ENCODE assay signal across 25 mouse cellular contexts in genomic region chr1:91206873-91207272, GRCm38 (mm10). TPM values are rescaled to one million over a fixed set of nuclear protein-coding genes. Genes with fewer than 3 reads are reported as not detected.
A peak's percentile ranks its signal among the peaks of the same experiment; 100 is the strongest.
DNase-seq lines count a peak whose midpoint lies in the region; ATAC-seq and TF ChIP-seq lines count a peak whose summit lies in the region.
"Had no signal": no experiment of that assay in that cellular context is flagged by ENCODE, and none has a peak within 500 bp of the region (broad histone marks: within the 10 kb centered on the region; RNA-seq: fewer than 3 reads in every experiment).

No protein-coding gene starts in this region.

- no peak overlapping the region for H3K4me3 ChIP-seq in forebrain, postnatal 0 days (ENCODE audit: low read depth, low read length)
- no peak overlapping the region for H3K4me3 ChIP-seq in forebrain, embryonic 12.5 days (replicated peaks)
- no peak overlapping the region for H3K4me3 ChIP-seq in neural tube, embryonic 15.5 days (replicated peaks)
- H3K4me3 ChIP-seq in olfactory bulb, adult 2 months (ENCODE audit: insufficient read depth, low read depth, low read length) = no peak overlapping the region
- H3K4me3 ChIP-seq in kidney, embryonic 14.5 days (ENCODE audit: low read length) = no peak overlapping the region
- H3K4me3 ChIP-seq: embryonic facial prominence, embryonic 10.5 days; hindbrain, embryonic 15.5 days; intestine, embryonic 15.5 days; limb, embryonic 15.5 days; liver, embryonic 15.5 days; myocyte; stomach, embryonic 15.5 days had no signal

- TF ChIP-seq CTCF in forebrain, postnatal 0 days (IDR thresholded peaks at IDR 0.05; ENCODE audit: low read depth) = no peak
- TF ChIP-seq CTCF in olfactory bulb, adult 2 months (IDR thresholded peaks at IDR 0.05; ENCODE audit: insufficient read depth, low read depth, low read length) = no peak

- no peaks in the 10 kb centered on the region for H3K27me3 ChIP-seq in forebrain, postnatal 0 days (ENCODE audit: insufficient read depth, low read length)
- no peaks in the 10 kb centered on the region for H3K27me3 ChIP-seq in forebrain, embryonic 12.5 days
- no peaks in the 10 kb centered on the region for H3K27me3 ChIP-seq in neural tube, embryonic 15.5 days (replicated peaks)
- no peaks in the 10 kb centered on the region for H3K27me3 ChIP-seq in kidney, embryonic 14.5 days (ENCODE audit: control insufficient read depth, insufficient read depth, low read length)
- H3K27me3 ChIP-seq: hindbrain, embryonic 15.5 days; intestine, embryonic 15.5 days; limb, embryonic 15.5 days; liver, embryonic 15.5 days; stomach, embryonic 15.5 days had no signal

- peak overlapping the region; percentile 73 for H3K27ac ChIP-seq in forebrain, postnatal 0 days (ENCODE audit: low read depth, low read length)
- H3K27ac ChIP-seq in forebrain, embryonic 12.5 days = no peak overlapping the region
- peak overlapping the region; percentile 45; the same call in 1 of the 2 replicates for H3K27ac ChIP-seq in neural tube, embryonic 15.5 days (replicated peaks)
- H3K27ac ChIP-seq in olfactory bulb, adult 2 months (ENCODE audit: insufficient read depth, low read depth, low read length) = peak overlapping the region; percentile 43
- H3K27ac ChIP-seq in kidney, embryonic 14.5 days (ENCODE audit: low read depth, low read length) = no peak overlapping the region
- H3K27ac ChIP-seq: embryonic facial prominence, embryonic 10.5 days; hindbrain, embryonic 15.5 days; intestine, embryonic 15.5 days; limb, embryonic 15.5 days; liver, embryonic 15.5 days; stomach, embryonic 15.5 days had no signal

- no peaks in the 10 kb centered on the region for H3K9me3 ChIP-seq in forebrain, postnatal 0 days (ENCODE audit: low read length)
- no peaks in the 10 kb centered on the region for H3K9me3 ChIP-seq in forebrain, embryonic 12.5 days
- H3K9me3 ChIP-seq in neural tube, embryonic 15.5 days (replicated peaks) = no peaks in the 10 kb centered on the region
- no peaks in the 10 kb centered on the region for H3K9me3 ChIP-seq in kidney, embryonic 14.5 days (ENCODE audit: control insufficient read depth, low read length)
- H3K9me3 ChIP-seq: embryonic facial prominence, embryonic 10.5 days; hindbrain, embryonic 15.5 days; intestine, embryonic 15.5 days; limb, embryonic 15.5 days; liver, embryonic 15.5 days; stomach, embryonic 15.5 days had no signal

- peak; percentile 64 for ATAC-seq in forebrain, postnatal 0 days
- ATAC-seq in forebrain, embryonic 12.5 days (ENCODE audit: low FRiP score) = no peak
- ATAC-seq in neural tube, embryonic 15.5 days (ENCODE audit: low FRiP score) = no peak
- ATAC-seq in megakaryocyte-erythroid progenitor cell, adult 5-6 weeks (replicated peaks; ENCODE audit: low FRiP score, low TSS enrichment, poor library complexity, severe bottlenecking) = no peak
- ATAC-seq in kidney, embryonic 14.5 days (ENCODE audit: low FRiP score, low TSS enrichment) = no peak

- no peak overlapping the region for H3K4me2 ChIP-seq in forebrain, postnatal 0 days (ENCODE audit: low read depth)
- H3K4me2 ChIP-seq in forebrain, embryonic 12.5 days = no peak overlapping the region
- no peak overlapping the region for H3K4me2 ChIP-seq in neural tube, embryonic 15.5 days
- H3K4me2 ChIP-seq in kidney, embryonic 14.5 days (replicated peaks; ENCODE audit: low read depth, low read length) = no peak overlapping the region
- H3K4me2 ChIP-seq: hindbrain, embryonic 15.5 days; intestine, embryonic 15.5 days; limb, embryonic 15.5 days; liver, embryonic 15.5 days; stomach, embryonic 15.5 days had no signal

- TF ChIP-seq POLR2A in olfactory bulb, adult 2 months (IDR thresholded peaks at IDR 0.05; ENCODE audit: insufficient read depth, low read depth, low read length) = no peak

- peaks cover 25% of the 10 kb centered on the region for H3K4me1 ChIP-seq in forebrain, postnatal 0 days (ENCODE audit: insufficient read depth)
- no peaks in the 10 kb centered on the region for H3K4me1 ChIP-seq in forebrain, embryonic 12.5 days
- H3K4me1 ChIP-seq in neural tube, embryonic 15.5 days = peaks cover 37% of the 10 kb centered on the region
- peaks cover 58% of the 10 kb centered on the region for H3K4me1 ChIP-seq in olfactory bulb, adult 2 months (ENCODE audit: control insufficient read depth, insufficient read depth, low read length)
- H3K4me1 ChIP-seq in kidney, embryonic 14.5 days (ENCODE audit: control insufficient read depth, insufficient read depth, low read length) = no peaks in the 10 kb centered on the region
- H3K4me1 ChIP-seq: liver, embryonic 15.5 days; stomach, embryonic 15.5 days had no signal

- H3K9ac ChIP-seq in forebrain, postnatal 0 days = no peak overlapping the region
- H3K9ac ChIP-seq in forebrain, embryonic 12.5 days = no peak overlapping the region
- no peak overlapping the region for H3K9ac ChIP-seq in neural tube, embryonic 15.5 days (replicated peaks)
- H3K9ac ChIP-seq in kidney, embryonic 14.5 days (ENCODE audit: low read depth, low read length) = no peak overlapping the region
- H3K9ac ChIP-seq: hindbrain, embryonic 15.5 days; intestine, embryonic 15.5 days; limb, embryonic 15.5 days; liver, embryonic 15.5 days; stomach, embryonic 15.5 days had no signal

- DNase-seq in forebrain, postnatal 0 days = peak; percentile 79
- DNase-seq in neural tube, embryonic 10.5 days (ENCODE audit: extremely low spot score, low spot score) = no peak
- peak; percentile 49 for DNase-seq in brain, embryonic 18.5 days (ENCODE audit: low read depth, low spot score)
- DNase-seq: adrenal gland, postnatal 14 days; cerebellum, adult 2 months; cerebellum, postnatal 36 days; gastrocnemius, postnatal 14 days; heart, adult 18-20 months; heart, postnatal 36 days; kidney, adult 9 months; kidney, postnatal 4 days; midbrain, embryonic 14.5 days had no signal

- no peaks in the 10 kb centered on the region for H3K36me3 ChIP-seq in forebrain, postnatal 0 days (ENCODE audit: insufficient read depth)
- H3K36me3 ChIP-seq in forebrain, embryonic 12.5 days (replicated peaks) = no peaks in the 10 kb centered on the region
- H3K36me3 ChIP-seq in neural tube, embryonic 15.5 days = no peaks in the 10 kb centered on the region
- H3K36me3 ChIP-seq in kidney, embryonic 14.5 days (ENCODE audit: control insufficient read depth, insufficient read depth, low read length) = no peaks in the 10 kb centered on the region
- H3K36me3 ChIP-seq: embryonic facial prominence, embryonic 10.5 days; hindbrain, embryonic 15.5 days; intestine, embryonic 15.5 days; limb, embryonic 15.5 days; liver, embryonic 15.5 days; stomach, embryonic 15.5 days had no signal

- 36% methylated on average over 5 of the region's 5 CpGs for WGBS in forebrain, postnatal 0 days
- WGBS in forebrain, embryonic 12.5 days = 83% methylated on average over 5 of the region's 5 CpGs
- 57% methylated on average over 5 of the region's 5 CpGs for WGBS in neural tube, embryonic 15.5 days
- WGBS in olfactory bulb, adult 2 months = 31% methylated on average over 5 of the region's 5 CpGs
- WGBS in kidney, embryonic 14.5 days = 61% methylated on average over 5 of the region's 5 CpGs

RNA-seq across cellular contexts. Expression of gene Ramp1, which starts 27.3 kb away (rescaled TPM):
- total RNA-seq in forebrain, postnatal 0 days (2014; rRNA removed) = 14.4 and 16.8 TPM in 2 replicates
- 21.3 and 23.2 TPM in 2 replicates for polyA plus RNA-seq in forebrain, postnatal 0 days (2015; fragmentation: Nextera tagmentation; extraction: Ambion mirVana)
- 0.10 and 0.26 TPM in 2 replicates for polyA plus RNA-seq in forebrain, embryonic 12.5 days (2016; fragmentation: Nextera tagmentation; extraction: Ambion mirVana)
- 16.1 and 21.3 TPM in 2 replicates for polyA plus RNA-seq in neural tube, embryonic 15.5 days (2015; fragmentation: Nextera tagmentation; extraction: Ambion mirVana)
- not detected in 2 replicates for polyA plus RNA-seq in olfactory bulb, adult 2 months (2012; ENCODE audit: insufficient read depth, insufficient read length, low replicate concordance, missing spikeins)
- 18.7 and 24.7 TPM in 2 replicates for total RNA-seq in megakaryocyte-erythroid progenitor cell, adult 5-6 weeks (2014; fragmentation: Nextera tagmentation)
- total RNA-seq in megakaryocyte-erythroid progenitor cell, adult 5-6 weeks (2017) = 28.4 and 48.3 TPM in 2 replicates
- 1.1 and 1.2 TPM in 2 replicates for polyA plus RNA-seq in kidney, embryonic 14.5 days (2014; fragmentation: Nextera tagmentation; extraction: Ambion mirVana)
- total RNA-seq: CH12.LX had no signal

RNA-seq across cellular contexts. Expression of gene Ube2f, which starts 43.2 kb away (rescaled TPM):
- 38.1 and 38.7 TPM in 2 replicates for total RNA-seq in forebrain, postnatal 0 days (2014; rRNA removed)
- 44.1 and 45.3 TPM in 2 replicates for polyA plus RNA-seq in forebrain, postnatal 0 days (2015; fragmentation: Nextera tagmentation; extraction: Ambion mirVana)
- polyA plus RNA-seq in forebrain, embryonic 12.5 days (2016; fragmentation: Nextera tagmentation; extraction: Ambion mirVana) = 75.9 and 78.9 TPM in 2 replicates
- 58.6 and 63.2 TPM in 2 replicates for polyA plus RNA-seq in neural tube, embryonic 15.5 days (2015; fragmentation: Nextera tagmentation; extraction: Ambion mirVana)
- polyA plus RNA-seq in olfactory bulb, adult 2 months (2012; ENCODE audit: insufficient read depth, insufficient read length, low replicate concordance, missing spikeins) = not detected in 2 replicates
- total RNA-seq in megakaryocyte-erythroid progenitor cell, adult 5-6 weeks (2014; fragmentation: Nextera tagmentation) = 69.5 and 73.1 TPM in 2 replicates
- total RNA-seq in megakaryocyte-erythroid progenitor cell, adult 5-6 weeks (2017) = 44.1 and 62.4 TPM in 2 replicates
- 72.4 and 80.5 TPM in 2 replicates for polyA plus RNA-seq in kidney, embryonic 14.5 days (2014; fragmentation: Nextera tagmentation; extraction: Ambion mirVana)

Comparison
In these comparisons a context has a peak if more than half of its experiments do, and no peak if none do; other contexts are left out.
1. H3K27ac ChIP-seq: peak in forebrain, postnatal 0 days (single experiment), neural tube, embryonic 15.5 days (single experiment) and olfactory bulb, adult 2 months (single experiment); none in forebrain, embryonic 12.5 days (single experiment) and kidney, embryonic 14.5 days (single experiment).